Mouse (Mus musculus) cortical plate, adult 2 months (tissue): ENCODE data around the gene Mocs3.

Experiments
- CTCF ChIP-seq: fragments of 200-500 bp; IDR thresholded peaks from 2 replicates; pipeline ENCODE4 v1.5.1; 2011; ENCODE audit warnings: mild to moderate bottlenecking, control low read depth, low read length; ENCODE audit not compliant: insufficient read depth; ENCODE audit errors: extremely low read depth
- POLR2A ChIP-seq: fragments of 200-500 bp; IDR thresholded peaks from 2 replicates; pipeline ENCODE4 v1.6.1; 2011; ENCODE audit warnings: mild to moderate bottlenecking, low read length, control low read depth; ENCODE audit not compliant: insufficient read depth; ENCODE audit errors: extremely low read depth

DNA sequence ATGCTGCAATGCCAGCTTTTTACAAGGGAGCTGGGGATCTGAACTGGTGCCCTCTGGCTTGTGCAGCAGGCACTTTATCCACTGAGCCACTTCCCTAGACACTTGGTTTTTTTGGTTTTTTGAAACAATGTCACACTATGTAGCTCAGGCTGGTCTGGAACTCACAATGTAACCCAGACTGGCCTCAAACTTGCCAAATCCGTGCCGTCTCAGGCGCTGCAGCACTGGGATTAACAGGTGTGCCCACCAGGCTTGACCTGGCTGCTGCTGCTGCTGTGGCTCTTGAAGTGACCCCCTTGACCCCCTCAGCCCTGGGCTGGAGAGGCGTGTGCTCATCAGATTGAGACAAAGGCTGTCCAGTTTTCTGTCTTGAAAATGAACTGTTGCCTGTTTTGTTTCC is 7.9 kb downstream of the Mocs3 start:
- no peak for TF ChIP-seq POLR2A
- TF ChIP-seq CTCF, result no peak
